ENCODE assay signal across 15 mouse cellular contexts in the genomic region with DNA sequence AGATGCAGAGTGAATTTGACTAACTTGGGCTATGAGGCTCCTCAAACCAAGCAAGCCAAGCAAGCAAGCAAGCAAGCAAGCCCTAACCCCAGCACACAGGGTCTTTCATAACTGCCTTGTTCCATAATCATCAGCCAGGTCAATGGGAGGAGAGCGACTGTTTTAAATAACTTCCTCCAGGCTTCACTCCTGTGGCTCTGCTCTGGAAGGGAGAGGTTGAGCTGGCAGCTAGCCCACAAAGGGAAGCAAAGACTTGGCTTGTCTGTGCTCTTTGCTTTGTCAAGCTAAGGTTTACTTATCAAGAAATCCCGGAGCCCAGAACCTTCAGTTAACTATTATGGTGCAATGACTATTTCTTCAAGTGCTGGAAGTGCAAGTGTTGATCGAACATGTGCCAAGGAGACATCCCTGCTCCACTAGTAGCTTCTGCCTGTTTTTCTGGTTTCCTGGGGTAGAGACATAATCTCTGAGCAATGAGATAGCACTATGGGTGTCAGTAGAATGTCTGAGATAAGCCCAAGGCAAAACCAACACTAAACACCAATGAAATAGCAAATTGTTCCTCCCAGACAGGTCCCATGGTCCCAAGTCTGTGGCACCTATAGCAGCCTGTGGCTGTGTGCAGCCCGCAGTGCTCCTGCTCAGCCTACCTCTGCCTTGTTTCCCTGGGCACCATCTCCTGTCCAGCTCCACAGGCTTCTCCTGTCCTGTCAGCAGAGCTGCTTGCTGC.
A peak's percentile ranks its signal among the peaks of the same experiment; 100 is the strongest.
DNase-seq lines count a peak whose midpoint lies in the region; ATAC-seq and TF ChIP-seq lines count a peak whose summit lies in the region.
"Had no signal": no experiment of that assay in that cellular context is flagged by ENCODE, and none has a peak within 500 bp of the region (broad histone marks: within the 10 kb centered on the region; RNA-seq: fewer than 3 reads in every experiment).

No protein-coding gene starts in this region.

- H3K27ac ChIP-seq in heart, embryonic 15.5 days, result peak overlapping the region; percentile 69
- H3K27ac ChIP-seq in limb, embryonic 14.5 days (replicated peaks; ENCODE audit: low read depth, low read length), result no peak overlapping the region
- no peak overlapping the region for H3K27ac ChIP-seq in limb, embryonic 10.5 days
- H3K27ac ChIP-seq: forebrain, embryonic 12.5 days; heart, adult 2 months had no signal

- H3K9ac ChIP-seq in heart, embryonic 15.5 days, result no peak overlapping the region
- H3K9ac ChIP-seq in limb, embryonic 14.5 days (ENCODE audit: low read depth, low read length, severe bottlenecking), result no peak overlapping the region
- H3K9ac ChIP-seq: forebrain, embryonic 12.5 days had no signal

- peaks cover 36% of the 10 kb centered on the region for H3K36me3 ChIP-seq in heart, embryonic 15.5 days
- H3K36me3 ChIP-seq in limb, embryonic 14.5 days (ENCODE audit: control insufficient read depth, insufficient read depth, low read length), result peaks cover 51% of the 10 kb centered on the region
- H3K36me3 ChIP-seq in limb, embryonic 10.5 days, result peaks cover 86% of the 10 kb centered on the region

- no peaks in the 10 kb centered on the region for H3K9me3 ChIP-seq in heart, embryonic 15.5 days (replicated peaks)
- no peaks in the 10 kb centered on the region for H3K9me3 ChIP-seq in limb, embryonic 14.5 days (ENCODE audit: control insufficient read depth, low read length)
- H3K9me3 ChIP-seq in limb, embryonic 10.5 days (replicated peaks), result no peaks in the 10 kb centered on the region
- H3K9me3 ChIP-seq: forebrain, embryonic 12.5 days; megakaryocyte, embryonic 14.5 days had no signal

- 41% methylated on average over 4 of the region's 4 CpGs for WGBS in heart, embryonic 15.5 days
- WGBS in limb, embryonic 14.5 days, result 82% methylated on average over 4 of the region's 4 CpGs
- 95% methylated on average over 4 of the region's 4 CpGs for WGBS in limb, embryonic 10.5 days

- TF ChIP-seq POLR2A in limb, embryonic 14.5 days (IDR thresholded peaks at IDR 0.05; ENCODE audit: borderline replicate concordance, extremely low read depth, insufficient read depth, insufficient read length), result no peak

- intact Hi-C loops in heart, postnatal 36 days (cut with DNase I), result no loop called here

- peak; percentile 49; the same call in 1 of the 2 replicates for ATAC-seq in heart, embryonic 15.5 days (replicated peaks; ENCODE audit: insufficient number of reproducible peaks, insufficient read depth, low FRiP score, low read depth)
- no peak for ATAC-seq in limb, embryonic 14.5 days (ENCODE audit: low FRiP score, low read depth)

- H3K4me3 ChIP-seq in heart, embryonic 15.5 days, result no peak overlapping the region
- no peak overlapping the region for H3K4me3 ChIP-seq in limb, embryonic 14.5 days (replicated peaks; ENCODE audit: low read length)
- no peak overlapping the region for H3K4me3 ChIP-seq in limb, embryonic 10.5 days
- H3K4me3 ChIP-seq: forebrain, embryonic 12.5 days; heart, adult 2 months; megakaryocyte, embryonic 14.5 days had no signal

- peaks cover 27% of the 10 kb centered on the region for H3K4me1 ChIP-seq in heart, embryonic 15.5 days (replicated peaks)
- no peaks in the 10 kb centered on the region for H3K4me1 ChIP-seq in limb, embryonic 14.5 days (ENCODE audit: control insufficient read depth, insufficient read depth, low read length)
- H3K4me1 ChIP-seq in limb, embryonic 10.5 days, result no peaks in the 10 kb centered on the region
- H3K4me1 ChIP-seq: forebrain, embryonic 12.5 days had no signal

- DNase-seq in heart, postnatal 36 days, result no peak
- DNase-seq in limb, embryonic 14.5 days (ENCODE audit: low spot score), result peak; percentile 13
- no peak for DNase-seq in limb, embryonic 10.5 days (ENCODE audit: low spot score)
- peak; percentile 24 for DNase-seq in NIH3T3 (ENCODE audit: low read depth)
- peak; percentile 45 for DNase-seq in fat pad, adult 2 months (ENCODE audit: extremely low read depth, low read depth, low spot score)
- DNase-seq in frontal cortex, postnatal 10 days (ENCODE audit: low spot score in 2 of 2), result no peak
- no peak for DNase-seq in Muller cell, postnatal 12 days (ENCODE audit: inconsistent ontology term)
- DNase-seq: adrenal gland, adult 2 months; layer of hippocampus, postnatal 36 days; thymus, postnatal 14 days had no signal

- H3K4me2 ChIP-seq in heart, embryonic 15.5 days, result no peak overlapping the region
- H3K4me2 ChIP-seq in limb, embryonic 14.5 days (replicated peaks; ENCODE audit: low read depth, low read length, severe bottlenecking), result no peak overlapping the region
- H3K4me2 ChIP-seq: forebrain, embryonic 12.5 days had no signal

- H3K27me3 ChIP-seq in heart, embryonic 15.5 days, result no peaks in the 10 kb centered on the region
- no peaks in the 10 kb centered on the region for H3K27me3 ChIP-seq in limb, embryonic 14.5 days (ENCODE audit: control insufficient read depth, insufficient read depth, low read length)
- no peaks in the 10 kb centered on the region for H3K27me3 ChIP-seq in limb, embryonic 10.5 days (ENCODE audit: low read depth, poor library complexity, severe bottlenecking)
- H3K27me3 ChIP-seq: CH12.LX; forebrain, embryonic 12.5 days; megakaryocyte, embryonic 14.5 days had no signal

Comparison
In these comparisons a context has a peak if more than half of its experiments do, and no peak if none do; other contexts are left out.
1. DNase-seq: peak in limb, embryonic 14.5 days (single experiment), NIH3T3 (single experiment) and fat pad, adult 2 months (single experiment); none in heart, postnatal 36 days (0 of 2), limb, embryonic 10.5 days (single experiment), frontal cortex, postnatal 10 days (0 of 2) and Muller cell, postnatal 12 days (single experiment).